Mouse (Mus musculus): ENCODE data around the gene Relch. TPM values are rescaled to one million over a fixed set of nuclear protein-coding genes. Genes with fewer than 3 reads are reported as not detected.
A peak's percentile ranks its signal among the peaks of the same experiment; 100 is the strongest.

The Relch gene
- total and polyA plus RNA-seq, 2 experiments: 15.1 to 23.5 TPM

DNA sequence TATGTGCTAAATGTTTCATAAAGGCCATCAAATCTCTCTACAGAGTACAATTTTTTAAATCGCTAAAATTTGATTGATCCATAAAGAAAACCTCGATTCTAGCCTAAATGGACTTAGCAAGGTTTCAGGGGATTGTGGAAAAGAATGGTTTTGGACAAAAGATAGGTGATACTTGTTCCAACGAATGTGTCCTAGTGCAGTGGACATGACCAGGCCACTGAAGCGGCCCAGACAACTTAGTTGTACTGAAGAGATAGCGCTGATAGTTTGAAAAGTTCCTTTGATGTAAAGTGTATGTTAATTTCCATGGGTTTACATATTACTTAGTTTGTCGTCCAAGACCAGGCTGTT lies 866 bp upstream of the Relch start:
- Histone ChIP-seq H3K4me1 (ENCODE audit: control insufficient read depth, insufficient read depth, low read length) (peaks cover 6% of the 10 kb centered on the region; the same call in 1 of the 2 replicates), H3K4me3 (ENCODE audit: insufficient read depth, low read depth, low read length) (peak overlapping the region; percentile 61), H3K36me3 (ENCODE audit: control insufficient read depth, insufficient read depth, low read length) (no peaks in the 10 kb centered on the region), H3K79me2 (ENCODE audit: control insufficient read depth, insufficient read depth, low read length) (peaks cover 17% of the 10 kb centered on the region), H3K27ac (replicated peaks; ENCODE audit: insufficient read depth, low read depth, low read length) (no peak overlapping the region), H3K27me3 (ENCODE audit: control insufficient read depth, insufficient read depth, low read length) (no peaks in the 10 kb centered on the region), H3K9ac (ENCODE audit: low read depth, low read length) (peak overlapping the region; percentile 62; the same call in 1 of the 2 replicates)
- WGBS: 2% methylated on average over 6 of the region's 6 CpGs
- TF ChIP-seq CTCF (IDR thresholded peaks at IDR 0.05; ENCODE audit: low read depth, low read length) (no peak), POLR2A (IDR thresholded peaks at IDR 0.05; ENCODE audit: extremely low read depth, insufficient read depth, low read length) (no peak)
- DNase-seq (ENCODE audit: extremely low read depth, low read depth, low spot score): no peak

DNA sequence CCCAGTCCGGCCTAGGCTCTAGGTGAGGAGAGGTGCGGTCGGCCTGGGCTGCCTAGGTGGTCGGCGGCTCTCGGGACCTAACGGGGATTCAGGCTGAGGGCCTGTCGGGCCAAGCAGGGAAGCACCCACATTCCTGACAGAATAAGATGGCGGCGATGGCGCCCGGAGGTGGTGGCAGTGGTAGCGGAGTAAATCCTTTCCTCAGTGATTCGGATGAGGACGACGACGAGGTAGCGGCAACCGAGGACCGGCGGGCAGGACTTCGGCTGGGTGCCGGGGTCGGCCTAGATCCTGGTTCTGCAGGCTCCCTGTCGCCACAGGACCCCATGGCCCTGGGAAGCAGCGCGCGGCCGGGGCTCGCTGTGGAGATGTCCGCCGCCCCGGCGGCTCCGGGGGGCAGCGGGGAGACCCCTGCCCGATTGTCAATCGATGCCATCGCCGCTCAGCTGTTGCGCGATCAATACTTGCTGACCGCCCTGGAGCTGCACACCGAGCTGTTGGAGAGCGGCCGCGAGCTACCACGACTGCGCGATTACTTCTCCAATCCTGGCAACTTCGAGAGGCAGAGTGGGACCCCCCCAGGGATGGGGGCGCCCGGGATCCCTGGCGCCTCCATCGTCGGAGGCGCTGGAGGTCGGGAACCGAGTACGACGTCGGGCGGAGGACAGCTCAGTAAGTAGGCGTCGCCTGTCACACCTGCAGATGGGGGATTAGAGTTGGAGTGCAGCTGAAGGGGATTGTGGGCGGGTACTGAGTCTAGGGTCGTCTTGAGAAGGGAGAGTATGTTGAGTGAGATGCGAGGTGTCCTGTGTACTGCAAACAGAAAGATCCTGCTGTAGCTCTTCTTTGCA lies 526 bp downstream of the Relch start:
- H3K79me2 ChIP-seq (ENCODE audit: control insufficient read depth, insufficient read depth, low read length): peaks cover 17% of the 10 kb centered on the region
- TF ChIP-seq POLR2A (IDR thresholded peaks at IDR 0.05; ENCODE audit: extremely low read depth, insufficient read depth, low read length): no peak
- no peak for TF ChIP-seq CTCF (IDR thresholded peaks at IDR 0.05; ENCODE audit: low read depth, low read length)
- H3K36me3 ChIP-seq (ENCODE audit: control insufficient read depth, insufficient read depth, low read length): no peaks in the 10 kb centered on the region
- peak overlapping the region; percentile 57 for H3K27ac ChIP-seq (replicated peaks; ENCODE audit: insufficient read depth, low read depth, low read length)
- H3K4me3 ChIP-seq (ENCODE audit: insufficient read depth, low read depth, low read length): peak overlapping the region; percentile 94
- under 1% methylated on average over 68 of the region's 68 CpGs for WGBS
- peak overlapping the region; percentile 88 for H3K9ac ChIP-seq (ENCODE audit: low read depth, low read length)
- peaks cover 6% of the 10 kb centered on the region; the same call in 1 of the 2 replicates for H3K4me1 ChIP-seq (ENCODE audit: control insufficient read depth, insufficient read depth, low read length)
- H3K27me3 ChIP-seq (ENCODE audit: control insufficient read depth, insufficient read depth, low read length): no peaks in the 10 kb centered on the region
- no peak for DNase-seq (ENCODE audit: extremely low read depth, low read depth, low spot score)

DNA sequence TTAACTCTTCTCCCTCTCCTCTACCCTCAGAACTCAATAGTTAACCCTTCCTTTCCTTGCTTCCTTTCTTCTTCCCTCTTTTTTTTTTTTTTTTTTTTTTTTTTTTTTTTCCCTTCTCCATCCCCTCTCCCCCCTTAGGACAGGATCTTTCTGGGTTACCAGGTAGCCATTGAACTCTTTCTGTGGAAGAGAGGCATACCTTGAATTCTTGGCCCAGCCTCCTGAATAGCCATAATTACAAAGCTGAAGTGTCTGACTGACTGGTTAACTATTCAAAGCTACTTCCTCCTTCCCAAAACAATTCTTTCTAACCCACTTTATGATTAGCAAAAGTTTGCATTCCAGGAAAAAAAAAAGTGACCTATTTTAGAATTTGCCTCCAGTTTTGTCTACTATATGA lies 6.0 kb downstream of the Relch start:
- Histone ChIP-seq H3K36me3 (ENCODE audit: control insufficient read depth, insufficient read depth, low read length) (no peaks in the 10 kb centered on the region), H3K4me1 (ENCODE audit: control insufficient read depth, insufficient read depth, low read length) (peaks cover 9% of the 10 kb centered on the region; the same call in 1 of the 2 replicates), H3K79me2 (ENCODE audit: control insufficient read depth, insufficient read depth, low read length) (peaks cover 11% of the 10 kb centered on the region), H3K27ac (replicated peaks; ENCODE audit: insufficient read depth, low read depth, low read length) (no peak overlapping the region), H3K27me3 (ENCODE audit: control insufficient read depth, insufficient read depth, low read length) (no peaks in the 10 kb centered on the region), H3K9ac (ENCODE audit: low read depth, low read length) (no peak overlapping the region), H3K4me3 (ENCODE audit: insufficient read depth, low read depth, low read length) (no peak overlapping the region)
- TF ChIP-seq POLR2A (IDR thresholded peaks at IDR 0.05; ENCODE audit: extremely low read depth, insufficient read depth, low read length): no peak
- no peak for TF ChIP-seq CTCF (IDR thresholded peaks at IDR 0.05; ENCODE audit: low read depth, low read length)
- no peak for DNase-seq (ENCODE audit: extremely low read depth, low read depth, low spot score)

DNA sequence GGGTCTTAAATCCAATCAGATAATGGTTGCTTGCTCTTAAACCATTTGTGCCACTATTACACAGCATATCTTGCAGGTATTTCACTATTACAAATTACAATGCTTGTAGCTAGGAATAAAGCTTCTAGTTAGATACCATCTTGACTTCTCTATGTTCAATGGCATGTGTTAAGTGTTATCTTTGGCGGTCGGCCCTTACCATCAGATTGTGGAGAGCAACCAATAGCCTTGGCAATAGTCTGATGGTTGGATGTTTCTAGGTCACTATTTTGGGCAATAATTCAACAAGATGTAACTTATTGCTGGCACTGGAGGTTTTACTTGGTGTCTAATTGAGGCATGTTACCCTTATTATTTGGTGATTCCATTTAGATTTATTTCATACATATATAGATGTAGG lies 11.1 kb downstream of the Relch start:
- 24% methylated on average over 2 of the region's 2 CpGs for WGBS
- Histone ChIP-seq H3K27ac (replicated peaks; ENCODE audit: insufficient read depth, low read depth, low read length) (no peak overlapping the region), H3K27me3 (ENCODE audit: control insufficient read depth, insufficient read depth, low read length) (no peaks in the 10 kb centered on the region), H3K9ac (ENCODE audit: low read depth, low read length) (no peak overlapping the region), H3K79me2 (ENCODE audit: control insufficient read depth, insufficient read depth, low read length) (peaks cover 9% of the 10 kb centered on the region; the same call in 1 of the 2 replicates), H3K4me1 (ENCODE audit: control insufficient read depth, insufficient read depth, low read length) (peaks cover 3% of the 10 kb centered on the region), H3K36me3 (ENCODE audit: control insufficient read depth, insufficient read depth, low read length) (peaks cover 5% of the 10 kb centered on the region), H3K4me3 (ENCODE audit: insufficient read depth, low read depth, low read length) (no peak overlapping the region)
- no peak for TF ChIP-seq POLR2A (IDR thresholded peaks at IDR 0.05; ENCODE audit: extremely low read depth, insufficient read depth, low read length)
- TF ChIP-seq CTCF (IDR thresholded peaks at IDR 0.05; ENCODE audit: low read depth, low read length): no peak
- peak; percentile 85 for DNase-seq (ENCODE audit: extremely low read depth, low read depth, low spot score)

DNA sequence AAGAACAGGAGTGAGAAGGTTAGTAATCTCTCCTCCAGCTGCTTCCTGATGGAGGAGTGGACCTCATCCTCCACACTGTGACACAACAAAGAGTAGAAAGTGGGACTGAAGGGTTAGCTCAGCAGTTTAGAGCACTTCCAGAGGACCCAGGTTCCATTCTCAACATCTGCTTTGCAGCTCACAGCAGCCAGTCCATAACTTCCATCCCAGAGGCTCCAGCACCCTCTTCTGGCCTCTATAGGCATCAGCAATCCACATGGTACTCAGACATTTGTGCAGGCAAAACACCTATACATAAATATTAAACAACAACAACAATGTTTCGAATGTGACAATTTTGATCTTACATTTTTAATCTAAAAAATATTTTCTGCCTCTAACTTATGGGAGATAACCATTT lies 16.9 kb downstream of the Relch start:
- Histone ChIP-seq H3K36me3 (ENCODE audit: control insufficient read depth, insufficient read depth, low read length) (peaks cover 5% of the 10 kb centered on the region), H3K79me2 (ENCODE audit: control insufficient read depth, insufficient read depth, low read length) (peaks cover 9% of the 10 kb centered on the region; the same call in 1 of the 2 replicates), H3K9ac (ENCODE audit: low read depth, low read length) (no peak overlapping the region), H3K4me3 (ENCODE audit: insufficient read depth, low read depth, low read length) (no peak overlapping the region), H3K27ac (replicated peaks; ENCODE audit: insufficient read depth, low read depth, low read length) (no peak overlapping the region), H3K4me1 (ENCODE audit: control insufficient read depth, insufficient read depth, low read length) (no peaks in the 10 kb centered on the region; the same call in 1 of the 2 replicates), H3K27me3 (ENCODE audit: control insufficient read depth, insufficient read depth, low read length) (no peaks in the 10 kb centered on the region)
- peak; percentile 47 for DNase-seq (ENCODE audit: extremely low read depth, low read depth, low spot score)
- TF ChIP-seq CTCF (IDR thresholded peaks at IDR 0.05; ENCODE audit: low read depth, low read length) (peak; percentile 68; the same call in 1 of the 2 replicates), POLR2A (IDR thresholded peaks at IDR 0.05; ENCODE audit: extremely low read depth, insufficient read depth, low read length) (no peak)
- WGBS: 80% methylated on average over 1 of the region's 1 CpGs

DNA sequence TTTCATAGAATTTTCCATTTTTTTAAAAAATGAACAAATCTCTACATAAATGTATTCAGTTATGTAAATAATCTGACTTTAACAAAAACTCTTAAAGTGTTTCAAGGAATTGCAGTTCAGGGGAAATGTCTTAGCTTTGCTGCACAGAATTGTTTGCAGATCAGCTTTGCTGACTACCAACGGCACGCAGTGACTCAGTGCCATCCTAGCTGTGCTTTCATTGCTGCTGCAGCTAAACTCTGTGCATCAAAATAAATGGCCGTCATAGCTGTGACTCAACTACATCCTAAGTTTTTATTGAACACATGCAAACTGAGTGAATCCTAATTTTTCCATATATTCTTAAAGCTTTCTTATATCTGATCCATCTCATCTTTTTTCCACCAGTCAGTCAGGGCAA lies 21.8 kb downstream of the Relch start:
- TF ChIP-seq CTCF (IDR thresholded peaks at IDR 0.05; ENCODE audit: low read depth, low read length): no peak
- no peak for TF ChIP-seq POLR2A (IDR thresholded peaks at IDR 0.05; ENCODE audit: extremely low read depth, insufficient read depth, low read length)
- H3K27me3 ChIP-seq (ENCODE audit: control insufficient read depth, insufficient read depth, low read length): no peaks in the 10 kb centered on the region

More for the DNA sequence above, 21.8 kb downstream of the Relch start:
- Histone ChIP-seq H3K9ac (ENCODE audit: low read depth, low read length) (no peak overlapping the region), H3K4me1 (ENCODE audit: control insufficient read depth, insufficient read depth, low read length) (peaks cover 4% of the 10 kb centered on the region), H3K36me3 (ENCODE audit: control insufficient read depth, insufficient read depth, low read length) (no peaks in the 10 kb centered on the region; the same call in 1 of the 2 replicates), H3K27ac (replicated peaks; ENCODE audit: insufficient read depth, low read depth, low read length) (no peak overlapping the region), H3K79me2 (ENCODE audit: control insufficient read depth, insufficient read depth, low read length) (peaks cover 6% of the 10 kb centered on the region; the same call in 1 of the 2 replicates), H3K4me3 (ENCODE audit: insufficient read depth, low read depth, low read length) (no peak overlapping the region)
- WGBS: 62% methylated on average over 3 of the region's 3 CpGs
- DNase-seq (ENCODE audit: extremely low read depth, low read depth, low spot score): no peak
